Mouse (Mus musculus) CH12.LX (cell line): Measurements from ENCODE around the gene Gstm6.

Experiments used
- EP300 ChIP-seq: IDR thresholded peaks from 2 replicates; pipeline ENCODE4 v1.6.1; 2011; ENCODE audit warnings: low read length, improper control_type of control experiment
- POLR2A ChIP-seq: IDR thresholded peaks from 2 replicates; pipeline ENCODE4 v1.6.1; 2011; ENCODE audit warnings: low read depth, mild to moderate bottlenecking, improper control_type of control experiment, low read length
- TCF12 ChIP-seq: IDR thresholded peaks from 2 replicates; pipeline ENCODE4 v1.6.1; 2014; ENCODE audit warnings: low read depth, mild to moderate bottlenecking, inconsistent platforms, low read length, improper control_type of control experiment
- ZMIZ1 ChIP-seq: IDR thresholded peaks from 2 replicates; pipeline ENCODE4 v1.6.1; 2012; ENCODE audit warnings: low read depth, mild to moderate bottlenecking, inconsistent platforms, low read length, improper control_type of control experiment

DNA sequence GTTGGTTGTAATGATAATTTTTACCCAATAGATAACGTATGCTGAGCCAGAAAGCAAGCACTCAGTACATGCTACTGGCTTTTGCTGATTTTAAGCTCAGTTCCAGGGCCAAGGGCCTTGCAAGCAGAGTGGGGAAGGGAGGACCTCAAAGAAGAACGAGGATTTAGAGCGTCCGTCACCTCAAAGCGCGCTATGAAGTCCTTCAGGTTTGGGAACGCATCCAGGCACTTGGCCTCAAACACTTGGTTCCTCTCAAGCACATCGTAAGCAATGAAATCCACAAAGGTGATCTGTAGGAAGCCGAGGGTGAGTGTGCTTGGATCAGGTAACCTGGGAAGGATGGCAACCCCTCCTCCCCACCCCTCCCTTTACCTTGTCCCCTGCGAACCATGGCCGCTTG is 14.9 kb downstream of the Gstm6 start:
- TF ChIP-seq EP300 (no peak), TCF12 (no peak), ZMIZ1 (no peak), POLR2A (no peak)
